Mouse (Mus musculus) neural tube, embryonic 14.5 days (tissue): ENCODE data around the gene Rbx1. TPM values are rescaled to one million over a fixed set of nuclear protein-coding genes. Genes with fewer than 3 reads are reported as not detected.

Experiments
- ATAC-seq: fragments of 200-750 bp; cut with Nextera tagmentation; 2 replicates; pipeline ENCODE4 v1.8.0; 2017; ENCODE audit warnings: low read depth, mild to moderate bottlenecking, moderate TSS enrichment, moderate library complexity
- H3K27ac ChIP-seq: fragments of 300-500 bp; sonication (generic); 2 replicates; pipeline ENCODE4 v1.5.1; 2014; ENCODE audit warnings: low read depth, mild to moderate bottlenecking, control low read depth, low read length, moderate library complexity, mixed read lengths
- H3K27me3 ChIP-seq: fragments of 300-500 bp; sonication (generic); 2 replicates; pipeline ENCODE4 v1.6.1; 2014; ENCODE audit warnings: low read length; ENCODE audit not compliant: control insufficient read depth, insufficient read depth
- H3K36me3 ChIP-seq: fragments of 300-500 bp; sonication (generic); 2 replicates; pipeline ENCODE4 v1.6.1; 2014; ENCODE audit warnings: low read length, mixed read lengths; ENCODE audit not compliant: control insufficient read depth, insufficient read depth
- H3K4me1 ChIP-seq: fragments of 300-500 bp; sonication (generic); 2 replicates; pipeline ENCODE4 v1.6.1; 2014; ENCODE audit warnings: low read length; ENCODE audit not compliant: control insufficient read depth, insufficient read depth
- H3K4me2 ChIP-seq: fragments of 300-500 bp; sonication (generic); 2 replicates; pipeline ENCODE4 v1.6.1; 2014; ENCODE audit warnings: mild to moderate bottlenecking, low read depth, low read length, control low read depth
- H3K4me3 ChIP-seq: fragments of 300-500 bp; sonication (generic); 2 replicates; pipeline ENCODE4 v1.5.1; 2014; ENCODE audit warnings: low read depth, low read length, control low read depth, mixed read lengths
- H3K9ac ChIP-seq: fragments of 300-500 bp; sonication (generic); replicated peaks from 2 replicates; pipeline ENCODE4 v1.6.1; 2014; ENCODE audit warnings: low read depth, mild to moderate bottlenecking, control low read depth, low read length, mixed read lengths
- H3K9me3 ChIP-seq: fragments of 300-500 bp; sonication (generic); 2 replicates; pipeline ENCODE4 v1.6.1; 2016; ENCODE audit warnings: low read length; ENCODE audit not compliant: control insufficient read depth
- WGBS: fragments of 180-500 bp; shearing (Covaris S2); extraction: QIAGEN DNeasy Blood & Tissue Kit; methylation state at CpG from one replicate; pipeline ENCODE4 v1.1.7; 2014; 5-methylcytosine and 5-hydroxymethylcytosine counted together
- polyA plus RNA-seq: library from polyadenylated mRNA; unstranded; fragments of >200 nt; fragmentation: Nextera tagmentation; extraction: Ambion mirVana; gene quantifications from 2 replicates; pipeline ENCODE4 v1.2.1, GENCODE M21; 2014

The Rbx1 gene
- polyA plus RNA-seq, 1 experiment from 2014 or later, result 456 TPM

- 89% methylated on average over 4 of the region's 4 CpGs for WGBS
- no peak overlapping the region for H3K9ac ChIP-seq
- H3K4me3 ChIP-seq, result no peak overlapping the region
- no peaks in the 10 kb centered on the region for H3K4me1 ChIP-seq
- H3K4me2 ChIP-seq, result no peak overlapping the region
- H3K36me3 ChIP-seq, result no peaks in the 10 kb centered on the region
- H3K9me3 ChIP-seq, result no peaks in the 10 kb centered on the region
- ATAC-seq, result no peak
- no peaks in the 10 kb centered on the region for H3K27me3 ChIP-seq
- no peak overlapping the region for H3K27ac ChIP-seq
Observed at GRCm38 (mm10) chr15:81510621-81511020, 44.5 kb downstream of the Rbx1 start.

DNA sequence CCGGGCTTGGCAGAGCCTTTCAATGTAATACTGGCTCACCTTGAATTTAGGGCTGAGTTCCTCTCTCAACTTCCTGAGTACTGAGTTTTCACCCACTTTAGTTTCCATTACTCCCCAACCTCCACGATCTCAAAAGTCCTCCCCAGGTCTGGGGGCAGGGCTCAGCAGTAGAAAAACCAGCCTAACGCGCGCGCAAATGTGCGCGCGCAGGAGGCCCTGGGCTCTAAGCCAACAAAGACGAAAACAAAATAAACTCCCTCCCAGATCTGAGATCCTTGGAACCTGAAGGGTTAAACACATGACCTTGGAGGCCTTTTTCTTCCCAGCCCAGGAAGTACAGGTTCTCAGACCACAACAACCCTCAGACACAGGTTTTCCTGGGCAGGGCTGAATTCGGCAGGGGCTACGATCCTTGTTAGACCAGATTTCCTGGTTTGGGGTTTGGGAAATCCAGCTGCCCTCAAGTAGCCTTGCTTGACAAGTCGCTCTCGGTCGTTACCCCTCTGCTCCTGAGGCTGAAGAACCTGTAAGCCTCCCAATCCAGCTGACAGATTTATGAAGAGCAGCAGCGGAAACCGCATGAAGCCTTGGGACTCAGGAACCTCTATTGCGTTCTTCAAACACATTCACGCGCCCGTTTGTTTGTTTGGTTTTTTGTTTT lies 45.6 kb downstream of the Rbx1 start:
- H3K27ac ChIP-seq, result no peak overlapping the region
- H3K4me2 ChIP-seq, result 0 out of 2 replicates have a peak overlapping the region, but pooled peaks have one; percentile 4
- H3K4me3 ChIP-seq, result no peak overlapping the region
- 50% methylated on average over 21 of the region's 21 CpGs for WGBS
- H3K9me3 ChIP-seq, result no peaks in the 10 kb centered on the region
- H3K36me3 ChIP-seq, result no peaks in the 10 kb centered on the region
- no peaks in the 10 kb centered on the region for H3K27me3 ChIP-seq
- ATAC-seq, result no peak
- no peak overlapping the region for H3K9ac ChIP-seq
- no peaks in the 10 kb centered on the region for H3K4me1 ChIP-seq

DNA sequence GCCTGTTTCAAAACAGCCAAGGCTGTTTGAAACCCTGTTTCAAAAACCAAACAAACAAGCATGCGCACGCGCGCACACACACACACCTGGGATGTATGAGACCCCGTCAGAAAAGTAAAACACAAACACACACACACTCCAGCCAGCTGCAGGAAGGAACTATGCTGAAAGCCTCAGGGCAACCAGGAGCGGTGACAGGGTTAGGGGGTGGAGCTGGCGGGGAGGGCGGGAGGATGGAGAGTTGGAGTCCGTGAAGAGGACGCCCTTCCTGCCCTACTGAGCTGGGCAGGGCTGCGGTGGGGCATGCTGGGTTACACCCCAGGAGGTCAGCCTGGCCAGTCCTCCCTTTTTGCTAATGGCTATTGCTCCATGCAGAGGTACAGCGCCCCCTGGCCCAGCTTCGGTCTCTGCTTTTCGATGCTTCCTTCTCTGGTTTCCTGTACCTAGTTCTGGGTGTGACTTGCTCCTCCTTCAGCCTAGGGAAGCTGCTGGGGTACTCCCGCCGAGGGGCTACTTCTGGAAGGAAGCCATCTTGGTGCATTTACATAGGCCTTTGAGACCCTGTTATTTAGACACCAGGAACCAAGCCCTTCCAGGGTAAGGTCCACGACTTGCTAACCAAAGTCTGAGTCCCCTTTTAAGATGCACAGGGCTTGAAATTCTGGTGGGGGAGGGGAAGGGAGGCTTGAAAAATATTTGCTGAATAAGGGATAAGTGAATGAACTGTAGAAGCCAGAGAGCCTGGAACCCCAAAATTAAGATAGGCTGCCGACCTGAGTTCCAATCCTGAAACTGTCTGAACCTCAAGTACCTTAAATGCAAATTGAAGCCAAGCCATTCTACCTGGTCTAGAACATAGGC lies 48.2 kb downstream of the Rbx1 start:
- H3K4me1 ChIP-seq, result no peaks in the 10 kb centered on the region
- H3K27me3 ChIP-seq, result no peaks in the 10 kb centered on the region
- H3K4me2 ChIP-seq, result peak overlapping the region; percentile 47
- H3K4me3 ChIP-seq, result peak overlapping the region; percentile 12; the same call in 1 of the 2 replicates
- ATAC-seq, result no peak
- H3K9me3 ChIP-seq, result no peaks in the 10 kb centered on the region
- no peak overlapping the region for H3K9ac ChIP-seq
- H3K27ac ChIP-seq, result no peak overlapping the region
- H3K36me3 ChIP-seq, result no peaks in the 10 kb centered on the region
- WGBS, result 10% methylated on average over 18 of the region's 18 CpGs

DNA sequence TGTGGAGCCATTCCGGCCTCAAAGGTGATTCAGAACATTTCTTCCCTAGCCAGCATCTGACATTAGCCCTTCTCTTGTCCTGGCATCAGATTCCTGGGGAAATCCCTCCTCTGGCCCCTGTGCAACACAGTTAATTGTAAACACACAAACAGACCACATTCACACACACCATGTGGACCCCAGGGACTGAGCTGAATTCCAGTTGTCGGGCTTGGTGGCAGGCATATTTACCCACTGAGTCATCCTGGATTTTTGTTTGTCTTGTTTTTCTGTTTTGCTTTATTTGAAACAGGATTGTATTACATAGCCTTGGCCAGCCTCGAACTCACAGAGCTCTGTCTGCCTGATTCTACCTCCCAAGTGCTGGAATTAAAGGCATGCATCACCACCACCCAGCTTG lies 49.1 kb downstream of the Rbx1 start:
- no peak overlapping the region for H3K27ac ChIP-seq
- no peak overlapping the region for H3K4me2 ChIP-seq
- no peaks in the 10 kb centered on the region for H3K9me3 ChIP-seq
- WGBS, result 87% methylated on average over 3 of the region's 3 CpGs
- no peaks in the 10 kb centered on the region for H3K4me1 ChIP-seq
- H3K36me3 ChIP-seq, result no peaks in the 10 kb centered on the region
- no peaks in the 10 kb centered on the region for H3K27me3 ChIP-seq
- no peak overlapping the region for H3K4me3 ChIP-seq
- ATAC-seq, result no peak
- no peak overlapping the region for H3K9ac ChIP-seq

DNA sequence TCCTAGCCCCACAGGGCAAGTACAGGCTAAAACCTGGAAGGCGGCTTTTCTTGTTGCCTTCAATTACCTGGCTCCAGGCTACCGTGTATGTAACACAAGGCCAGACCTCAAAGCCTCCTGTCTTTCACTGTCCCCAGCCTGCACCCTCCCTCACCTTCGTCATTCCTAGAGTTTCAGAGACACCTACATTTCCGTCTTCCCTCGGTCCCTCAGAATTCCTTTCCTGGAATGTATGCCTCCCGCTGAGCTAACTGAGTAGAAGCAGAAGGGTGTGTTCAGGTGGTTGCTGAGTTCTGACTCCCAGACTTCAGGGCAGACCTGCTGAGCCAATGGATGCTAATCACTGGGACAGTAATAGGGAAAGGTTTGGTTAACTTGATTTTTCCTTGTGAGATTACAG lies 51.9 kb downstream of the Rbx1 start:
- Histone ChIP-seq H3K4me2 (no peak overlapping the region), H3K4me3 (no peak overlapping the region), H3K9ac (no peak overlapping the region), H3K36me3 (no peaks in the 10 kb centered on the region), H3K27ac (no peak overlapping the region), H3K27me3 (no peaks in the 10 kb centered on the region), H3K9me3 (no peaks in the 10 kb centered on the region), H3K4me1 (no peaks in the 10 kb centered on the region)
- WGBS, result 52% methylated on average over 6 of the region's 6 CpGs
- no peak for ATAC-seq

GRCm38 (mm10) chr15:81518761-81519160 lies 52.7 kb downstream of the Rbx1 start:
- no peak overlapping the region for H3K4me2 ChIP-seq
- WGBS, result 82% methylated on average over 5 of the region's 5 CpGs
- H3K36me3 ChIP-seq, result no peaks in the 10 kb centered on the region
- H3K4me1 ChIP-seq, result no peaks in the 10 kb centered on the region
- no peaks in the 10 kb centered on the region for H3K9me3 ChIP-seq
- H3K27ac ChIP-seq, result no peak overlapping the region
- H3K4me3 ChIP-seq, result no peak overlapping the region
- H3K27me3 ChIP-seq, result no peaks in the 10 kb centered on the region
- no peak for ATAC-seq
- no peak overlapping the region for H3K9ac ChIP-seq

DNA sequence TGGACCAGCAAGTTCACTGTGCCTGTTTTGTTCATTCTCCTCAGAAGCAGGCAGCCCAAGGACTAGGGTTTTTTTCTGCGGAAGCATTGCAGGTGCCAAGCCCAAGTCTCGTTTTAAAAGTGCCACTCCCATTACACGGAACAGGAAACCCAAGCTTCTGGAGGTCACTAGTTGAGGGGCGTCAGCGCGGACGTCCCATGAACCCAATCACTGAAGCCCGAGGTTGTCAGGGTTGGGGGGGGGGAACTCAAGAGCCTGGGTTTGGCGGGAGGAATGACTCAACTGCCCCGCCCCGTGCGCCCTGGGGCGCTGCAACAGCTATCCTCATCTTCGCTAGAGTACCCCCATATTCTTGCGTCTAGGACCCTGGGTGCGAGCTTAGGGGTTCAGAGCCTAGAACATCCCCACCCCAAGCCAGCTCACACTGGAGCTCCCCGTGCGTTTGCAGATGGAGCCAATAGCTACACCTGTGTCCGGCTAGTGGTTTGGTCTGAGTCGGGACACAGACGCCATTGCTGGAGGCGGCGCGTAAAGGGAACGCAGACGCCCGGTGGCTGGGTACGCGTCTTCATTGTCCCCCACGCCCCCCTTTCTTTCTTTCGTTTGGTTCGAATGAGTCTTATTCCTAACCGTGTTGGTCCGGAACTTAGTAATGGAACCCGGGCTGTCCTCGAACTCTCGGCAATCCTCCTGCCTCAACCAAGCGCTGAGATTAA lies 56.1 kb downstream of the Rbx1 start:
- H3K4me3 ChIP-seq, result peak overlapping the region; percentile 54
- H3K4me1 ChIP-seq, result no peaks in the 10 kb centered on the region
- H3K9ac ChIP-seq, result peak overlapping the region; percentile 69
- H3K36me3 ChIP-seq, result no peaks in the 10 kb centered on the region
- ATAC-seq, result peak; percentile 42
- H3K27me3 ChIP-seq, result 0 out of 2 replicates have a peak, but pooled peaks cover 2% of the 10 kb centered on the region
- WGBS, result under 1% methylated on average over 35 of the region's 38 CpGs
- H3K27ac ChIP-seq, result peak overlapping the region; percentile 75
- H3K4me2 ChIP-seq, result peak overlapping the region; percentile 71
- no peaks in the 10 kb centered on the region for H3K9me3 ChIP-seq

DNA sequence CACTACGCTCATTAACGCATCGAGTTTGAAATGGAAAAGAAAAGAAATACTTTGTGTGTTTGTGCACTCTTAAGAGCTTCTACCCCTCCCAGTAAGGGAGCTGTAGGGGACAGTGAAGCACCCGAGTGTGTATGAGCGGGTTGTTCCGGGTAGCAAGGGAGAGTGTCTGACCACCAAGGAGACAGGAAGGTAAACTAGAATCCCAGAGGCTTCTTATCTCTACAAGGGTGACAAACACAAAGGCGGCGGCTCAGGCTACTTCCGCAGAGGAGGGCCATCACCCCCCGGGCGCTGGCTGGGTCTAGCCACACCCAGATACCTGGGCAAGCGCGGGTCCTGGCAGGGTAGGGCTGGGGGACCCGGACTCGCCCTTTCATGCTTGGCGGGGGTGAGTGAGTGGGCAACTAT lies 56.7 kb downstream of the Rbx1 start:
- peak overlapping the region; percentile 75 for H3K27ac ChIP-seq
- H3K4me2 ChIP-seq, result peak overlapping the region; percentile 71
- no peaks in the 10 kb centered on the region for H3K9me3 ChIP-seq
- H3K9ac ChIP-seq, result peak overlapping the region; percentile 69
- H3K4me1 ChIP-seq, result no peaks in the 10 kb centered on the region
- H3K36me3 ChIP-seq, result no peaks in the 10 kb centered on the region
- H3K4me3 ChIP-seq, result peak overlapping the region; percentile 54
- peak; percentile 81 for ATAC-seq
- under 1% methylated on average over 16 of the region's 16 CpGs for WGBS
- H3K27me3 ChIP-seq, result 0 out of 2 replicates have a peak, but pooled peaks cover 2% of the 10 kb centered on the region
